Mouse (Mus musculus) T-cell, adult 2 months (primary cell): ENCODE data around the gene Praf2.
A peak's percentile ranks its signal among the peaks of the same experiment; 100 is the strongest.

Experiments
- DNase-seq: peaks from one replicate; pipeline ENCODE4 v3.0.0; 2022; ENCODE audit warnings: low spot score

The Praf2 gene

DNA sequence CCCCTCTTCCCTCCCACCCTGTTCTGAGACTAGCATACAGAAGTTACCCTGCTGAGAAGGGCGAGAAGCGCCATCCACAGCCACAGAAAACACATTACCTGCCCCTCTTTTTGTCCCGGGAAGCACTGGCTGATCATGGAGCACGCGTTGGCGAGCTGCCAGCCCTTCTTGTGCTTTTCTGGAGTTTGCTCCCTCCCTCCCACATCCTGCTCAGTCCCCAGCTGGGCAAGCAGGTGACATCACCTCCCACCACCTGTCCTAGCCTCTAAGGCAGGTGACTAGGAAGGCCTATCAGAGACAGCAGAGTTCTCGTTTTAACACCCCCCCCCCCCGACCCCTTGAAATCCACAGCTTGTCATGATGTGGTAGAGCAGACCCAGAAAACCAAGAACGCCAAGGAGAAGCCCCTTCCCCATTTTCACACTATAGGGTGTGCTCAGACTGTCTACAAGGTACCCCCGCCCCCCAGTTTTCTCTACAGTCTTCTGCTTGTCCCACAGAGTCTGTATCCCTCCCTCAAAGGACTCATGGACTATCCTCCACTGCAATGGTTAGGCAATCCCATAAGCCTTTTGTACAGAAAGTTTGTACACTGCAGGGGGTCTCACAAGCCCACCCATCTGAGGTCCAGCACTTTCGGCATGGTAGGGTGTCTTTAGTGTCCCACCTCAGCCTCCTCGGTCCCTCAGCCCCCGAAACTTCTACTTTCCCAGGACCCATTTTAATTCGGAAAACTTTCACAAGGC is 11.3 kb downstream of the Praf2 start:
- DNase-seq, result no peak

DNA sequence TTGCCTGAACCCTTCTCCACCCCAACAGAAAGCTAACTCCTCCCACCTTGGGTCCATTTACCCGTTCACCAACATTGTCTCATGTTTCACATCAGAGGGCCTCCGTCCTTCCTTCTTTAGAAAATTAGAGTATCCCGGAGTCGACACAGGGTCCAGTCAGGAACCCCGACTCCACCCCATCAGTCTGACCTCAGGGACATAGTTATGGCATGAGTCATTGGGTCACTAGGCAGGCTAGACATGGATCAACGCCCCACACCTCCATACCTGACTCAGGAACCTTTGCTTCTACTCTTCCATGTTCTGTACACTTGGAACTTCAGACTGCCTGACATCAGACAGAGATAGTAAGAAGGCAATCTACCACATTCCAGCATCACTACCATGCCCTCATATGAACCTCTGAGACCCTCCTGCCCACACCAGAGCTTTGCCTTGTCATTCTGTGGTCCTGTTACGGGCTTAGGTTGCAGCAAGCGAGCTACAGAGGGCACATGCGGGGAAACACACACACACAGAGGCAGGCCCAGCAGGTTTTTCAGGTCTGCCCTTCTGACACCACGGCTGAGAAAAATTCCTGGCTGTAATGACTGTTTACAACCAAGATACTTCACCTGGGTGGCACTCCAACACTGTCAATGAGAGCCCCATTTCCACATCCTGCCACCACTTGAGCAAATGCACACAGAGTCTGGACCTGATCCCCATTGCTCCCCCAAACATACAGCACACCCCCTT is 12.0 kb downstream of the Praf2 start:
- DNase-seq, result no peak

DNA sequence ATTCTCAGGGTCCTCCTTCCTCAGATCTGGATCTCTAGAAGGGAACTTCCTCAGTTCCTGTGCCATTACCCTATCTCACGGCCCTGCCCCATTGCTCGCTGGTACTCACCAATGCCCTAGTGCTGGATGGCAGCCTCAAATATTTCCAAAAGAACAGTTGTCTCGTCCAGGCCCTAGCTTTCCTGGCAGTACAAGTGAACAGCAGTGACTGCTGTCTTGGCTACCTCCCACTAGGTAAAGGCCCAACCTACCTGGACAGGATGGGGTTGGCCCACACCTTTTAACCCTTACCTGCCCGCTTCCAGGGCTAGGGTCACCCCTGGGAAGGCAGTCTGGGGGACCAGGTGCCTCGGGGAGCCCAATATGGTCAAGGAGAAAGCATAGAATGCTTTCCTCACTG is 12.9 kb downstream of the Praf2 start:
- no peak for DNase-seq

DNA sequence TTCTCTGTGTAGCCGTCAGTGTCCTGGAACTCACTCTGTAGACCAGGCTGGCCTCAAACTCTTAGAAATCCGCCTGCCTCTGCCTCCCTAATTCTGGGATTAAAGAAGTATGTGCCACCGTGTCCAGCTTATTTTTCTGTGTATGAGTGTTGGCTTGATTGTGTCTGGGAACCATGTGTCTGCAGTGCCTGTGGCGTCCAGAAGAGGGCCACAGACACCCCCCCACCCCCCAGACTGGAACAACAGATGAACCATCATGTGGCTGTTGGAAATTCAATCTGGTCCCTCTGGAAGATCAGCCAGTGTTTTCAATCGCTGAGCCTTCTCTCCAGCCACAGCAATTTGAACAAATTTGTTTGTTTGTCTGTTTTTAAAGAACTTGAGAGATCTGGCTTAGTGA is 15.2 kb downstream of the Praf2 start:
- no peak for DNase-seq

DNA sequence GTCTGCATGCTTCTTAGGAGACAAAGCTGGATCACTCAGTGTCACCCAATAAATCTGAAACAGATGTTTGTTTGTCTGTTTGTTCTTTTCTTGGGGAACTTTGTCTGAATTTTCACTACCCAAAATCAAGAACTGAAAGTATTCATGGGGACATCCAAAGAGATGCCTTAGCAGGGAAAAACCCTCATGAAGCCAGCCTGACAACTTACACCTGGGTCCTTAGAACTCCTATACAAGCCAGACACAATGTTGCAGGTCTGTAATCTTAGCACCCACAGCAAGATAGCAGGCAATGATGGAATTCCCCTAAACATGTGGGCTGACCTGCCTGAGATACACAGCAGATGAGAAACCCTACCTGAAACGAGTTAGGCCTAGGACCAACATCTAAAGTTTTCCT is 16.7 kb downstream of the Praf2 start:
- DNase-seq, result no peak

DNA sequence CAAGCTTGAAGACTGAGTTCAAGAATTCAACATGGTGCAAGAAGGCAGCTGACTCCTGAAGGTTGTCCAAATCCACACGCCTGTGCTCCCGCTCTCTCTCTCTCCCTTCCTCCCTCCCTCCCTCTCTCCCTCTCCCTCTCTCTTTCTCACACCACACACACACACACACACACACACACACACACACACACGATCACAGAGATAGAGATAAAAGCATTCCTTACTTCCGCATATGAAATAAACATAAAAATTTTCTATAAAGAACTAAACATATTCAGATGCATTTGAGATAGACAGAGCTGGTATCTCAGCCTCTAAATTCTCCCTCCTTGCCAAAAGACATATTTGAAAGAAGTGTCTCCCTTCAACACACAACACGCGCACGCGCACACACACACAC is 17.2 kb downstream of the Praf2 start:
- no peak for DNase-seq

DNA sequence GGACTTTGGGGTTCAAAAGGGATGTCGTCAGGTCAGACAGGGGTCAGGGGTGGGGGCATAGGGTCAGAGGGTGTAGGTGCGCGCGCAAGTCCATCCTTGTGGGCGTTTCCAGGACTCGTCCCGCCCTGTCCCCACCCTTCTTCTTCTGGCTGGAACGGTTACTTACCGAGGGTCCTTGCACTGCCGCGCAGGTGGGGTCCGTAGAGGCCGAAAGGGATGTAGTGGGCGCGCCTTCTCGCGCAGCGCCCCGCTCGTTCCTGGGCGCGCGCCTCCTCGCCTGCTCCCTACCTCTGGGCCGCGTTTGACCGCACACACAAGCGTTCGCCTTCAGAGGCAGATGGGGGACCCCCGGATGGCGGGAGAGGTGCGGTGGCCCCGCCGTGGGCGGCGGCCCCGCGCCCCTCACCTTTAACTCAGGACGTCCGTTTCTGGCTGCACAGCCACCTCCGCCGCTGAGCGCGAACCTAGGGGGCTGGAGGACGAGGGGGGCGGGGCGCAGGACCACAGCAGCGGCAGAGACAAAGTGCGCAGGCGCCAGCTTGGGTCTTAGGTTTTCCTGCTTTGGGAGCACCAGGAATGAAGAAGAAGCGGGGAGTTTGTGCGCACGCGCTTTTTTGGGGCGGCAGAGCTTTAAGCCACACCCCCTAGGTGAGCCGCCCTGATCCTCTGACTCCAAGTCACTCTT is 22.3 kb downstream of the Praf2 start, which contains the start of gene Ccdc120:
Gene Ccdc120, minus strand, starts transcription at position 474 of the 685 bp plus-strand sequence.
- no peak for DNase-seq

DNA sequence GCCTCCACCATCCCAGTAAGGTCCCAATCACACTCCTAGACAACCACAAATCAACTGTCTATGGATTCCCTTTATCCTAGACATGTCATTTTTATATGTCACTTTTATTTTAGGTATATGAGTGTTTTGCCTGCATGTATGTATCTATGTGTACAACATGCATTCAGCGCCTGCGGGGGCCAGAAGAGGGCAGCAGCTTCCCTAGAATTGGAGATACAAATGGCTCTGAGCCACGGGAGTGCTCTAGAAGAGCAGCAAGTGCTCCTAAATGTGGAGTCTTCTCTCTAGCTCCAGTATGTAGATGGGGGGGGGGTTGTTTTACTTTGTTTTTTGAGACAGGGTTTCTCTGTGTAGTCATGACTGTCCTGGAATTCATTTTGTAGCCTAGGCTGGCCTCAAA is 25.4 kb downstream of the Praf2 start:
- DNase-seq, result peak; percentile 46

DNA sequence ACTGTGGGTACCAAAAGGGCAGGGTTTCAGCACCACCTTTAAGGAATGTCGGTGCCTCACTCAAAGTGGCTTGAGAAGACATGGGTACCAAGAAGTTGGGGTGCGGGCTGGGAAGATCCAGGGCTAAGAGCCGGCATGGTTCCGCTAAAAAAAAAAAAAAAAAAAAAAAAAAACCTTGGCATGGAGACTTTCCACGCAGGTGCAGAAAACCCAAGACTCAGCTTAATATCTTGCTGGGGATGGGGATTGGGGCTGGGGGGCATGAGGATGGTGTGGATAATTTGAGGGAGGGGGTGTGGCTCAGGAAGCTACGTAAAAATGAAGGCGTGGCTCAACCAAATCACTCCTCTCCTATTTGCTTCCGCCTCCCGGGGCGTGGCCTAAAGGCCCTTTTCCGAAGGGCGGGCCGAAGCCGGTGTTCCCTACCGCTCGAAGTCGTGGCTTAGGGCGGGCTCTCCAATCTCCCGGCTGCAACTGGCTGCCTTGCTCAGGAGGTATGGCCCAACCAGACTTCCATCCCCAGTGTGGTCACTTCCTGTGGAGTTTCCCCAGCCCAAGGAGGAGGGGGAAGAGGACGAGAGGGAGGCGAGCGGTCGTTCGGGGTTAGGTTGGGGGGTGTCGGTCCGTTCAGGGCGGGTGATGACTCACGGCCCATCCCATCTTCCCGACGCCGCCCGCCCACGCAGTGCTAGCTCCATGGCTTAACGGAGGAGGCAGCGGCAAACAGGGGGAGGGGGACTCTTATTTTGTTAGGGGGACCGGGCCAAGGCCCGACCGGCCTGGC is 34.1 kb downstream of the Praf2 start, which contains the start of gene Tfe3:
Gene Tfe3, plus strand, starts transcription at position 424 of the 784 bp plus-strand sequence.
- DNase-seq, result peak; percentile 92

DNA sequence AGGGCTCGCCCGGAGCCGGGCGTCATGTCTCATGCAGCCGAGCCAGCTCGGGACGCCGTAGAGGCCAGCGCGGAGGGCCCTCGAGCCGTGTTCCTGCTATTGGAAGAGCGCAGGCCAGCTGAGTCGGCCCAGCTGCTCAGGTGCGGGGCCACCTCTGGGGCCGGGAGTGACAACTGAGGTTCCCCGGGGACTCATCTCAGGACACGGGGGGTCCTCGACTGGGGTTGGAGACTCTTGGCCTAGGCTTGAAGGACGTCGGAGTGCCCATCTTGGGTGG is 34.6 kb downstream of the Praf2 start:
- DNase-seq, result no peak

DNA sequence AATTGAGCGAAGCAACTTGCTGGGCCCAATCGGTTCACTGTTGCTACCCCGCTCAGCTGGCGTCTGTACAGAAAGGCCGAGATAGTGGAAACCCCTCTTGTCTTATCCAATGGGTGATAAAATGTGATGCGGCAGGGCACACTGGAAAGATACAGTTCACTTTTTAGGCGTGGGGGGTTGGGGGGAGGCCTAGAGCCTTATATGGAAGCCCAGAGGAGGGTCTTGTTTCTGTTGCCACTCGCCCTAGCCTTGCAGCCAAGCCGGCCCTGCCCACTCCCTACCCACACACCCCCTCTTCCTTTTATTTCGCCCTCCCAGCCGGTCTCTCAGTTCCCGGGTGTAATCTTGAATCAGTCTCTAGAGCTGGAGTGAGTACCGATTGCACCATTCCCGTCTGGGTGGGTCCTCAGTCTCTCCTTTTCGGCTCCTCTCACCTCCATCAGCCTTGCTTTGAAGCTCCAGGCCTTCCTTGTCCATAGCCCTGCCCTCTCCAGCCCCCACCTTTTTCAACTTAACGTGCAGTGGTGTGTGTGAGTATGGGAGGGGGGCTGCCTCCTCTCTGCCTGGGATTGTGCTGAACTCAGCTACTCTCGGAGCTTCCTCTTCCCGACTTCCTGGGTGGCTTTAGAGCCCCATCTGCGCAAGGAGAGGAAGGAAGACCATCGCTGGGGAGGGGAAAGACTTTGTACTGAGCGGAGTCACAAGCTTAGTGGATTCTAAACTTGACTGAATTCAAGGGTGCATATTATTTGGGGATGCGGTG is 35.6 kb downstream of the Praf2 start:
- no peak for DNase-seq

DNA sequence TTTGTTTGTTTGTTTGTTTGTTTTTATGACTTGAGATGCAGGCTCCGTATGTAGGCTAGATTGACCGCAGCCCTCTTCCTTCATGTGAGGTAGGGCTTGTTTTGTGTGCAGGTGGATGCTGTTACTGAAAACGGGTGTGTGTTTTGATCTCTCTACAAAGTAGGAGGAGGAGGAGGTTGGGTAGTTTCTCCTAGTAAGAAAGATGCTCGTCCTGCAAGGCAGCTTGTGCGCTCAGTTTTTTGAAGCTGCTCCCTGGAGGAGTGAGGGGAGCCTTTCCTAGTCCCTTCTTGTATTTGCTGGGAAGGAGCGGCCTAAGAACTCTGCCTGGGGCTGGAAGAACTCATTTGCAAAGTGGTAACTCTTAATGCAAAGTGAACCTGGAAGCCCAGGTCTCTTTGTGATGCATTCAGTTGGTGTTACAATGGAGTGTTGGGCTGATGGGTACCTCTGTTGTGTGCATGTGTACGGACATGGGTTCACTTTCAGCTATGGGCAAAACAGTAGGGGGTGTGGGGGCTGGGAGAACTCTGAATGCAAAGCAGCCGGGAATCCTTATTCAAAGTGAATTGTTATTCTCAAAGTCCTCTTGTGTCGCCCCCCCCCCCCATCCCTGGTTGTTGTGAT is 36.5 kb downstream of the Praf2 start:
- no peak for DNase-seq

DNA sequence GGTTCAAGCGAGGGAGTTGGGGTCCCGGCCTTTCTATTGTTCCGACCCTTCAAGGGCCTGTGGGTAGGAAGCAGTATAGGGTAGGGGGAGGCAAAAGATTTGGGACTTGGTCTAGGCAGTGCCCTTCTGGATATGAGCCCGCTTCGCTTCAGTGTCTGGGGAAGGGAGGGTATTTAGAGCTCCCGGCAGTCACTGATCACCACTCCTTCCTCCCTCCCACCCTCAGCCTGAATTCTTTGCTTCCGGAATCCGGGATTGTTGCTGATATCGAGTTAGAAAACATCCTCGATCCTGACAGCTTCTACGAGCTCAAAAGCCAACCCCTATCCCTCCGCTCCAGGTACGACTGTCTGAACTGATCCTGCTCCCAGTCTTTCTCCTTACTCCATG is 37.0 kb downstream of the Praf2 start:
- no peak for DNase-seq

DNA sequence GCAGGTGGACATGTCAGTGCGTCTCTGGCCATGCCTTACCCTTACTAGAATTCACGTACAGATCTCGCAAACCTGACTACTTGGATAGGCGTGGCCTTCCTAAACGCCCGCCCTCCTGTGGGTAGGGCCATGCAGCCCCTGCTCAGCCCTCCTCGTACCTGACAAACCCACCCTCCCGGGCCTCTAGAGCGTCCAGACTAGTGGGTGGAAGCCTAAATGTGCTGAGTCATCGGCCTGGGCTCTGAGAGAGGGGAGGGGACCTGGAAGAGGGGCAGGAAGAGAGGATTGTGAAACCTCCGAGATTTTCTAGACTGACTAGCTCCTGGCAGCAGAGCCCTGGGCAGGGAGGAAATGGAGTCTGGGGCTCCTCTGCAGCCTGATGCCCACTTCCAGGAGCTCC is 37.5 kb downstream of the Praf2 start:
- DNase-seq, result no peak

DNA sequence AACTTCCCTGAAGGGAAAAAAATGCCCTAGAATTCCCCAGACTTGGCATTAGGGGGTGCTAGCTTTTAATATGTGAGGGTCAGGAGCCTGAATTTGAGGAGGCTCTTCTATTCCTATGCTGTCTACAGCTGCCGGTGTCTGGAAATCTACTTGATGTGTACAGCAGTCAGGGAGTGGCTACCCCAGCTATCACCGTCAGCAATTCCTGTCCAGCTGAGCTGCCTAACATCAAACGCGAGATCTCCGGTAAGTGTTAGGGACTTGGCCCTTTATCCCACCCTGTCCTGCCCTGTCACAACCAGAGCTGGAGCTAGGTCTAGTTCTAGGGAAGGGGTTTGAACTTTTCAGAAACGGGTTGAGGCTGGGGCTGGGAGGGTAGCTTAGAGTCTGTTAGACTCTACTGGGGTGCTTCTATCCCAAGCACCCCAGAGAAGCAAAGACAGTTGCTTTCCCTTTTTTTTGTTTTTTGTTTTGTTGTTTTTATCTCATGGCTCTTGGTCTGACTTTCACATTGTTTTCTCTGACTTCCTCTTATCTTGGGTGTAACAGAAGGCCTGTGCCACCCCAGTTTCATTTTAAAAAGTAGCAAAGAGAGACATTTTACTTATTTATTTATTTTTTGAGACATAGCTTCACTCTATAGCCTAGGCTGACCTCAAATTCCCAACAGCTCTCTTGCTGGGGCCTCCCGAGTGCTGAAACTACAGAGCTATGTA is 41.2 kb downstream of the Praf2 start:
- DNase-seq, result no peak

DNA sequence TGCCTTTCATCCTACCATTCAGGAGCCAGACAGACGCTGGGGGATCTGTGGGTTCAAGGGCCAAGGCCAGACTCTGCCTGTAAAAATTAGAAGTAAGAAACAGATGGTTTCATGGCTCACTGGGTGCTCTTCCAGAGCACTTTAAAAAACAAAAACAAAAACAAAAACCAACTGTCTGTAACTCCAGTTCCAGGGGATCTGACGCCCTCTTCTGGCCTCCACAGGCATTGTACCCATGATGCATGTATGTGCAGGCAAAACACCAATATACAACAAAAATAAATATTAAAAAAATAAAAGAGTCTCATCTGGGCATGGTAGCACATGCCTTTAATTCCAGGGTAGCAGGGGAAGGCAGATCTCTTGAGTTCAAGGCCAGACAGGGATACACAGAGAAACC is 44.5 kb downstream of the Praf2 start:
- peak; percentile 18 for DNase-seq

DNA sequence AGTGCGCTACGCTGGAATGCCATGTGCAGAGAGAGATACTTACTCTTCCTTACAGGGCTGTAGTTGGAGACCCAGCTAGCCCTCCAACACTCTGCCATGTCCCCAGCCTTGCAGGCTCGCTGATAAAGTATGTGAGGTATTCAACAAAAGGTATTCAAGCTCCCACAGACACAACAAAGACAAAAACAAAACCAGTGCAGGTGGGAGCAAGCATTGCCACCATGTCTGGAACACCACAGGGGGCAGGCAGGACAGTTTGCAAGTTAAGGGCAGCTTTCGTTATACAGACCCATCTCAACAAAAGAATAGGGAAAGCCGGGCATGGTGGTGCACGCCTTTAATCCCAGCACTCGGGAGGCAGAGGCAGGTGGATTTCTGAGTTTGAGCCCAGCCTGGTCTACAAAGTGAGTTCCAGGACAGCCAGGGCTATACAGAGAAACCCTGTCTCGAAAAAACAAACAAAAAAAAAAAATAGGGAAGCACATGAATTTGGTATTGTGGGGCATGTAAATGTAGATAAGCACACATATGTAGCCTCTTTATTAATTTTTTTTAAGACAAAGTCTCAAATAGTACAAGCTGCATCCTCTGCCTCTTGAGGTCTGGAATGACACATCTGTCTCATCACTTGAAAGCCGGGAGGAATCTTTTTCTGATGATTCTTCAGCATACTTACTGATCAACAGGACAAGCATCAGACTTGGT is 47.4 kb downstream of the Praf2 start:
- DNase-seq, result no peak

DNA sequence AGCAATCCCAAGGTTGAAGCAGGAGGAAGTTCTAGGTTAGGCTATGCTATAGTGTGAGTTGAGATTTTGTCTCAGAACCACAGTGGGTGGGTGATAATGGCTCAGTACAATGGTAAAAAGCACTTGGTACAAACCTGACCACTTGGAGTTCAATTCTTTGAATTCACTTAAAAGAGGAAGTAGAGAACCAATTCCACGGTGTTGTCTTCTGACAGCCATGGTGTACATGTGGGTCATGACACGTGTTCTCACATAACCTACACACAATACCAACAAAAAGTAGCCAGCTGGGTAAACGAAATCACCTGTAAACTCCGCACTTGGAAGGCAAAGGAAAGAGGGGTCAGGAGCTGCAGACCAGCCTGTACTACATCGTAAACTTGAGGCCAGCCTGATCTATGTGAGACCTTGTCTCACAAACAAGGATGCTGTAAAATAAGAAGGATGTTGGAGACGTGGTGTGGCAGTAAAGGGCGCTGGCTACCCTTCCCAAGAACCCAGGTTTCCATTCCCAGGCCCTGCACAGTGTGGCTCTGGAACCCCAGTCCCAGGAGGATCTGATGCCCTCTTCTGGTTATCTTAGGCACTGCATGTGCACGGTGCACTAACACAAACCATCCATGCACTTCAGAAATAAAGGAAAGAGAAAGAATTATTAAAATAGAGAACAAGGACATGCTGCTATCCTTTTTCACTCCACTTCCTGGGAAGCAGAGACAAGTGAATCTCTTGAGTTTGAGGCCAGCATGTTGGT is 48.3 kb downstream of the Praf2 start:
- peak; percentile 24 for DNase-seq
